Mouse (Mus musculus) megakaryocyte, embryonic 14.5 days (primary cell): ENCODE data around the gene Cpt1b. TPM values are rescaled to one million over a fixed set of nuclear protein-coding genes. Genes with fewer than 3 reads are reported as not detected.

Experiments used
- H3K27me3 ChIP-seq: replicated peaks from 2 replicates; pipeline ENCODE3; 2012; ENCODE audit warnings: inconsistent platforms
- H3K36me3 ChIP-seq: replicated peaks from 2 replicates; pipeline ENCODE3; 2012; ENCODE audit warnings: low read length, inconsistent platforms, mixed read lengths
- H3K4me1 ChIP-seq: 2 replicates; pipeline ENCODE4 v1.6.1; 2012; ENCODE audit warnings: inconsistent platforms
- H3K4me3 ChIP-seq: replicated peaks from 2 replicates; pipeline ENCODE3; 2012; ENCODE audit warnings: moderate library complexity, mild to moderate bottlenecking, inconsistent platforms
- H3K9me3 ChIP-seq: 2 replicates; pipeline ENCODE4 v1.6.1; 2012; ENCODE audit warnings: inconsistent platforms
- FLI1 ChIP-seq: IDR thresholded peaks from 2 replicates; pipeline ENCODE4 v1.6.1; 2012; ENCODE audit warnings: low read length, inconsistent platforms, mixed read lengths
- GATA1 ChIP-seq: IDR thresholded peaks from 3 replicates; pipeline ENCODE4 v1.6.1; 2012; ENCODE audit warnings: mixed read lengths, low read length, inconsistent platforms, borderline replicate concordance
- polyA plus RNA-seq: library from polyadenylated mRNA; stranded (reverse); fragments of >175 nt; gene quantifications from 2 replicates; pipeline ENCODE4 v1.2.3, GENCODE M21; 2012; ENCODE audit warnings: low replicate concordance; ENCODE audit not compliant: insufficient read depth

The Cpt1b gene
- polyA plus RNA-seq, 1 experiment: 0.31 TPM

GRCm38 (mm10) chr15:89390081-89390480 lies 35.6 kb downstream of the Cpt1b start:
- Histone ChIP-seq H3K27me3 (peaks cover 57% of the 10 kb centered on the region), H3K4me3 (no peak overlapping the region), H3K9me3 (no peaks in the 10 kb centered on the region), H3K36me3 (no peaks in the 10 kb centered on the region), H3K4me1 (peaks cover 13% of the 10 kb centered on the region)
- no peak for TF ChIP-seq GATA1
- no peak for TF ChIP-seq FLI1

- no peak overlapping the region for H3K4me3 ChIP-seq
- TF ChIP-seq FLI1 (no peak), GATA1 (no peak)
- H3K9me3 ChIP-seq: no peaks in the 10 kb centered on the region
- peaks cover 74% of the 10 kb centered on the region for H3K27me3 ChIP-seq
- H3K4me1 ChIP-seq: peaks cover 5% of the 10 kb centered on the region; the same call in 1 of the 2 replicates
- H3K36me3 ChIP-seq: no peaks in the 10 kb centered on the region
Measured at GRCm38 (mm10) chr15:89387127-89387526, 38.5 kb downstream of the Cpt1b start.

GRCm38 (mm10) chr15:89384617-89385016 lies 41.0 kb downstream of the Cpt1b start, which contains the start of gene Klhdc7b:
Klhdc7b (plus strand) TSS chr15:89384917.
- no peaks in the 10 kb centered on the region for H3K9me3 ChIP-seq
- peaks cover 6% of the 10 kb centered on the region for H3K4me1 ChIP-seq
- no peak within 1 kb of the TSS for H3K4me3 ChIP-seq
- no peaks in the 10 kb centered on the region for H3K36me3 ChIP-seq
- TF ChIP-seq FLI1 (no peak), GATA1 (no peak)
- peaks cover 62% of the 10 kb centered on the region for H3K27me3 ChIP-seq

- H3K9me3 ChIP-seq: no peaks in the 10 kb centered on the region
- peak overlapping the region; percentile 90 for H3K4me3 ChIP-seq
- H3K27me3 ChIP-seq: peaks cover 42% of the 10 kb centered on the region
- no peaks in the 10 kb centered on the region for H3K36me3 ChIP-seq
- peaks cover 37% of the 10 kb centered on the region for H3K4me1 ChIP-seq
- TF ChIP-seq GATA1 (no peak), FLI1 (no peak)
Measured at GRCm38 (mm10) chr15:89379429-89379828, 46.2 kb downstream of the Cpt1b start.

GRCm38 (mm10) chr15:89378831-89379401 lies 46.7 kb downstream of the Cpt1b start, which contains the start of gene Odf3b:
Odf3b (minus strand) TSS chr15:89379282.
- Histone ChIP-seq H3K27me3 (peaks cover 37% of the 10 kb centered on the region), H3K4me1 (peaks cover 43% of the 10 kb centered on the region), H3K9me3 (no peaks in the 10 kb centered on the region), H3K4me3 (peak within 1 kb of the TSS; percentile 90), H3K36me3 (no peaks in the 10 kb centered on the region)
- TF ChIP-seq FLI1 (no peak), GATA1 (no peak)

GRCm38 (mm10) chr15:89377938-89378828 lies 47.5 kb downstream of the Cpt1b start:
- Histone ChIP-seq H3K9me3 (no peaks in the 10 kb centered on the region), H3K36me3 (no peaks in the 10 kb centered on the region), H3K4me1 (peaks cover 47% of the 10 kb centered on the region), H3K27me3 (peaks cover 34% of the 10 kb centered on the region), H3K4me3 (peak overlapping the region; percentile 90)
- TF ChIP-seq GATA1 (no peak), FLI1 (no peak)

- Histone ChIP-seq H3K4me1 (peaks cover 56% of the 10 kb centered on the region), H3K4me3 (no peak overlapping the region), H3K27me3 (peaks cover 27% of the 10 kb centered on the region), H3K36me3 (peaks cover 5% of the 10 kb centered on the region), H3K9me3 (no peaks in the 10 kb centered on the region)
- no peak for TF ChIP-seq FLI1
Measured at GRCm38 (mm10) chr15:89377362-89377761, 48.3 kb downstream of the Cpt1b start.

GRCm38 (mm10) chr15:89376957-89377356 lies 48.7 kb downstream of the Cpt1b start, which contains the start of gene Tymp:
Tymp (minus strand) TSS chr15:89377039.
- Histone ChIP-seq H3K4me1 (peaks cover 60% of the 10 kb centered on the region), H3K4me3 (no peak within 1 kb of the TSS)
- TF ChIP-seq GATA1: no peak
- TF ChIP-seq FLI1: no peak

GRCm38 (mm10) chr15:89376040-89376439 lies 49.6 kb downstream of the Cpt1b start:
- H3K27me3 ChIP-seq: peaks cover 27% of the 10 kb centered on the region
- peaks cover 18% of the 10 kb centered on the region for H3K36me3 ChIP-seq
- peaks cover 69% of the 10 kb centered on the region for H3K4me1 ChIP-seq
- no peak overlapping the region for H3K4me3 ChIP-seq
- no peaks in the 10 kb centered on the region for H3K9me3 ChIP-seq
- no peak for TF ChIP-seq FLI1
- TF ChIP-seq GATA1: no peak

More at GRCm38 (mm10) chr15:89376957-89377356, 48.7 kb downstream of the Cpt1b start, which contains the start of gene Tymp:
- H3K36me3 ChIP-seq: peaks cover 9% of the 10 kb centered on the region
- peaks cover 27% of the 10 kb centered on the region for H3K27me3 ChIP-seq
- H3K9me3 ChIP-seq: no peaks in the 10 kb centered on the region
